Mouse (Mus musculus): ENCODE data around the gene Adam12.

DNA sequence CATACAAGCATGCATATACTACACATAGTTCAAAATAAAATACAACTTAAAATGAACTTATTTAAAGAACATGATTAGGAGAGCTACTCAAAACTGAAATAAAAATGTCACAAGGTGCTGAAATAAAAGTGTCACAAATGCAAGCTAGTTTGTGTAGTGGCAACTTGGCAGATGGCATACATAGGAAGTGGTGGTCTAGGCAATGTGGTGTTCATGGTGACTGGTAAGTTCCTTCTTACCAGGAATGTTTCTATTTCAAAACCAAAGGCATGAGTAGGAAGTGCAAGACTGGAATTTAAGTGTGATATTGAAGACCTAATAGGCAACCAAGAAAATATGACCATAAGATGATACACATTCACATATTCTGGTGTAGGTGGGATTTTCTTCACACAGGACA, 189.3 kb downstream of the Adam12 start:
- TF ChIP-seq CHD2 (IDR thresholded peaks at IDR 0.05; ENCODE audit: low read depth, low read length) = no peak
- no peak for TF ChIP-seq ZC3H11A (IDR thresholded peaks at IDR 0.05; ENCODE audit: borderline replicate concordance, low read depth, low read length)

All from ES-E14 (cell line).